Mouse (Mus musculus) kidney, adult 2 months (tissue): ENCODE data around the gene Uaca.

Source experiments
- CTCF ChIP-seq: fragments of 200-500 bp; conservative IDR thresholded peaks from 2 replicates; pipeline ENCODE4 v1.5.1; 2011; ENCODE audit warnings: low read depth, mild to moderate bottlenecking, control low read depth, low read length, moderate library complexity, mixed read lengths; ENCODE audit not compliant: insufficient read depth, insufficient read length
- POLR2A ChIP-seq: fragments of 200-500 bp; IDR thresholded peaks from one replicate; pipeline ENCODE4 v1.6.1; 2011; ENCODE audit warnings: low read depth, low read length, control low read depth

DNA sequence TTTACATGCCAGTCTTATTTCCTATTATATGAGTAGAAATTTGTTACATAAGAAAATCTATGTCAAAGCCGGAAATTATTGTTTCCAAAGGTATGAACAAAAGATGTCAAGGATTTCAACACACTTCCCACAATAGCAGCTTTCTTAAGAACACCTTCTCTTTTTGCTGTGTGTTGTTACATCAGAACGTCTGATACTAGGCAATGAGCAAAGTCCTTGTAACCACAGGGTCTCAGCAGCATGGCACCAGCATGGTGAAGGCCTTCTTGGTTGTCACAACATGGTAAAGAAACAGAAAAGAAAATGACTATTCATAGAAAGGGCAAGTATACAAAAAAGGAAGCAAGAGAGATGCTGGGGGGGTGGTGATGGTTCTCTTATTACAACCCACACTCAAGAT lies 20.6 kb upstream of the Uaca start:
- TF ChIP-seq POLR2A (no peak), CTCF (no peak)
